In the genomic region with DNA sequence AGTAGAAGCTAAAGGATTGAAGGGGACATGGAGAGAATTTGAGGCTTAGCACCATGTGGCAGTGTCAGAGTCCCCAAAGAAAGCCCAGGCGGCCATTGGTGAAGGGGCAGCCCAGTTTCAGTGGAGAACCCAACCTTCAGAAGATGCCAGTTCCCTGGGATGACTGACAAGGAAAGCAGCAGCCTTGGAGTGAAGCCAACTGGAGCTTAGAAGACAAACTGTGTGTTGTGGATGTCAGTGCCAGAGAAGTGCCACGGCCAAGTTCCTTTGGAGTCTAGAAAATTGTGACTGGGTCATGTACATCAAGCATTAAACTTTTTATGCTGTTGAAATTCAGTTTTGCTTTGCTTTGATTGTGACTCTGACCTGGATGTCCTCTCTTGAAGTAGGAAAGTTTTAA, we compare ENCODE assay signal across 19 mouse cellular contexts.
DNase-seq lines count a peak whose midpoint lies in the region; ATAC-seq lines count a peak whose summit lies in the region.
"Had no signal": no experiment of that assay in that cellular context is flagged by ENCODE, and none has a peak within 500 bp of the region (broad histone marks: within the 10 kb centered on the region; RNA-seq: fewer than 3 reads in every experiment).

No protein-coding gene starts in this region.

- peak; percentile 33 for DNase-seq in forebrain, embryonic 14.5 days (ENCODE audit: low spot score)
- no peak for DNase-seq in limb, embryonic 10.5 days (ENCODE audit: low spot score)
- peak; percentile 2 for DNase-seq in brain, adult 2 months (ENCODE audit: low read depth, low spot score)
- peak; percentile 3 for DNase-seq in skeletal muscle tissue, adult 2 months (ENCODE audit: low read depth, low spot score)
- DNase-seq in lung, postnatal 4 days = no peak
- DNase-seq: kidney, adult 9 months; kidney, postnatal 25 days; right cerebral cortex, postnatal 4 days had no signal

- H3K9ac ChIP-seq in forebrain, embryonic 14.5 days (ENCODE audit: low read length) = no peak overlapping the region
- no peak overlapping the region for H3K9ac ChIP-seq in forebrain, embryonic 16.5 days (replicated peaks; ENCODE audit: low read depth, low read length)
- no peak overlapping the region for H3K9ac ChIP-seq in limb, embryonic 13.5 days
- H3K9ac ChIP-seq: forebrain, embryonic 13.5 days; limb, embryonic 12.5 days; midbrain, embryonic 15.5 days had no signal

- no peaks in the 10 kb centered on the region for H3K36me3 ChIP-seq in forebrain, embryonic 14.5 days (ENCODE audit: control insufficient read depth, insufficient read depth, low read length)
- H3K36me3 ChIP-seq in forebrain, embryonic 16.5 days (ENCODE audit: control insufficient read depth, insufficient read depth) = no peaks in the 10 kb centered on the region
- H3K36me3 ChIP-seq in limb, embryonic 13.5 days = no peaks in the 10 kb centered on the region
- H3K36me3 ChIP-seq in limb, embryonic 10.5 days = no peaks in the 10 kb centered on the region
- H3K36me3 ChIP-seq: limb, embryonic 12.5 days; midbrain, embryonic 15.5 days had no signal

- H3K4me1 ChIP-seq in forebrain, embryonic 14.5 days (ENCODE audit: control insufficient read depth, insufficient read depth, low read length) = no peaks in the 10 kb centered on the region
- H3K4me1 ChIP-seq in forebrain, embryonic 16.5 days (replicated peaks; ENCODE audit: control insufficient read depth, insufficient read depth, low read length) = no peaks in the 10 kb centered on the region
- no peaks in the 10 kb centered on the region for H3K4me1 ChIP-seq in limb, embryonic 13.5 days
- no peaks in the 10 kb centered on the region for H3K4me1 ChIP-seq in limb, embryonic 10.5 days
- H3K4me1 ChIP-seq: forebrain, embryonic 13.5 days; limb, embryonic 12.5 days; midbrain, embryonic 15.5 days had no signal

- no peak for ATAC-seq in forebrain, embryonic 14.5 days
- no peak for ATAC-seq in forebrain, embryonic 16.5 days
- ATAC-seq in limb, embryonic 13.5 days (ENCODE audit: low FRiP score, low read depth) = no peak
- ATAC-seq: forebrain, embryonic 13.5 days; inflammation-experienced regulatory T-cells, adult 6 months; lung, postnatal 0 days; midbrain, embryonic 15.5 days; Patski had no signal

- H3K4me3 ChIP-seq in forebrain, embryonic 14.5 days (ENCODE audit: low read depth, low read length) = no peak overlapping the region
- no peak overlapping the region for H3K4me3 ChIP-seq in forebrain, embryonic 16.5 days (replicated peaks; ENCODE audit: low read length)
- H3K4me3 ChIP-seq in limb, embryonic 13.5 days = no peak overlapping the region
- no peak overlapping the region for H3K4me3 ChIP-seq in limb, embryonic 10.5 days
- H3K4me3 ChIP-seq: forebrain, embryonic 13.5 days; left cerebral cortex, adult 2 months; limb, embryonic 12.5 days; midbrain, embryonic 15.5 days had no signal

- no peak overlapping the region for H3K27ac ChIP-seq in forebrain, embryonic 14.5 days (ENCODE audit: low read depth, low read length)
- no peak overlapping the region for H3K27ac ChIP-seq in forebrain, embryonic 16.5 days (ENCODE audit: low read length)
- 0 out of 2 replicates have a peak overlapping the region, but pooled peaks have one; percentile 28 for H3K27ac ChIP-seq in limb, embryonic 13.5 days
- H3K27ac ChIP-seq in limb, embryonic 10.5 days = no peak overlapping the region
- H3K27ac ChIP-seq: forebrain, embryonic 13.5 days; left cerebral cortex, adult 2 months; limb, embryonic 12.5 days; midbrain, embryonic 15.5 days; stomach, postnatal 0 days had no signal

- H3K9me3 ChIP-seq in forebrain, embryonic 14.5 days (replicated peaks; ENCODE audit: control insufficient read depth, low read length) = no peaks in the 10 kb centered on the region
- H3K9me3 ChIP-seq in forebrain, embryonic 16.5 days (ENCODE audit: control insufficient read depth, low read length) = no peaks in the 10 kb centered on the region
- H3K9me3 ChIP-seq in limb, embryonic 13.5 days = no peaks in the 10 kb centered on the region
- H3K9me3 ChIP-seq in limb, embryonic 10.5 days (replicated peaks) = no peaks in the 10 kb centered on the region
- H3K9me3 ChIP-seq: forebrain, embryonic 13.5 days; limb, embryonic 12.5 days; midbrain, embryonic 15.5 days had no signal

- WGBS in forebrain, embryonic 14.5 days = 65% methylated on average over 2 of the region's 2 CpGs
- 54% methylated on average over 2 of the region's 2 CpGs for WGBS in forebrain, embryonic 16.5 days
- 81% methylated on average over 2 of the region's 2 CpGs for WGBS in limb, embryonic 13.5 days
- 80% methylated on average over 2 of the region's 2 CpGs for WGBS in limb, embryonic 10.5 days

- no peak overlapping the region for H3K4me2 ChIP-seq in forebrain, embryonic 14.5 days (ENCODE audit: low read length)
- no peak overlapping the region for H3K4me2 ChIP-seq in forebrain, embryonic 16.5 days (ENCODE audit: low read length)
- H3K4me2 ChIP-seq in limb, embryonic 13.5 days (replicated peaks) = no peak overlapping the region
- H3K4me2 ChIP-seq: forebrain, embryonic 13.5 days; heart, embryonic 11.5 days; limb, embryonic 12.5 days; midbrain, embryonic 15.5 days had no signal

- no peaks in the 10 kb centered on the region for H3K27me3 ChIP-seq in forebrain, embryonic 14.5 days (replicated peaks; ENCODE audit: control insufficient read depth, insufficient read depth, low read length)
- no peaks in the 10 kb centered on the region for H3K27me3 ChIP-seq in forebrain, embryonic 16.5 days (replicated peaks; ENCODE audit: control insufficient read depth, insufficient read depth, low read length)
- H3K27me3 ChIP-seq in limb, embryonic 13.5 days = no peaks in the 10 kb centered on the region
- H3K27me3 ChIP-seq in limb, embryonic 10.5 days (ENCODE audit: low read depth, poor library complexity, severe bottlenecking) = no peaks in the 10 kb centered on the region
- H3K27me3 ChIP-seq: forebrain, embryonic 13.5 days; limb, embryonic 12.5 days; midbrain, embryonic 15.5 days had no signal

Comparison
In these comparisons a context has a peak if more than half of its experiments do, and no peak if none do; other contexts are left out.
1. DNase-seq: peak in forebrain, embryonic 14.5 days (single experiment), brain, adult 2 months (single experiment) and skeletal muscle tissue, adult 2 months (single experiment); none in limb, embryonic 10.5 days (single experiment) and lung, postnatal 4 days (0 of 2).